Mouse (Mus musculus) stomach, postnatal 0 days (tissue): ENCODE measurements around the gene Lamtor2.

Experiments used
- CTCF ChIP-seq: IDR thresholded peaks from 2 replicates; pipeline ENCODE4 v1.5.1; 2016; ENCODE audit warnings: antibody characterized with exemption, low read depth, mild to moderate bottlenecking, moderate library complexity
- EP300 ChIP-seq: optimal IDR thresholded peaks from 2 replicates; pipeline ENCODE3; 2016; ENCODE audit warnings: antibody characterized with exemption

- TF ChIP-seq CTCF, result no peak
- TF ChIP-seq EP300, result no peak
Observed at GRCm38 (mm10) chr3:88578498-88579424, 25.9 kb upstream of the Lamtor2 start.
